Mouse (Mus musculus): ENCODE data around the gene Lmx1a.

GRCm38 (mm10) chr1:167669796-167670195 is 19.2 kb upstream of the Lmx1a start:
- TF ChIP-seq TCF3 (IDR thresholded peaks at IDR 0.05; ENCODE audit: insufficient read length, low read depth) (no peak), POLR2A (IDR thresholded peaks at IDR 0.05; ENCODE audit: insufficient read length, low read depth) (no peak), SRF (IDR thresholded peaks at IDR 0.05; ENCODE audit: control insufficient read depth, insufficient read length, low read depth) (no peak), CEBPB (IDR thresholded peaks at IDR 0.05; ENCODE audit: insufficient read depth, poor library complexity, severe bottlenecking) (no peak), MYOG (IDR thresholded peaks at IDR 0.05; ENCODE audit: control insufficient read depth in 1 of 3, insufficient read depth in 1 of 3, insufficient read length in 2 of 3, low read depth in 2 of 3) (no peak), MYOD1 (IDR thresholded peaks at IDR 0.05; ENCODE audit: control insufficient read depth in 1 of 3, insufficient read length in 2 of 3, low read depth in 2 of 3) (no peak)
